Mouse (Mus musculus) adipocyte (in vitro differentiated cells): ENCODE results near the gene Atraid.

Experiments
- DNase-seq: peaks from one replicate; pipeline ENCODE4 v3.0.0-alpha.2; 2016; ENCODE audit warnings: low spot score

Atraid gene

GRCm38 (mm10) chr5:31054261-31055215 lies 6.4 kb downstream of the Atraid start, which contains the start of gene Cad:
Gene Cad (plus strand): TSS chr5:31054780.
- peak; percentile 89 for DNase-seq

GRCm38 (mm10) chr5:31055216-31056140 lies 7.4 kb downstream of the Atraid start:
- no peak for DNase-seq

- DNase-seq: no peak
Measured at GRCm38 (mm10) chr5:31069810-31070209, 21.7 kb downstream of the Atraid start.

GRCm38 (mm10) chr5:31071059-31071458 lies 22.9 kb downstream of the Atraid start:
- peak; percentile 53 for DNase-seq

- no peak for DNase-seq
Measured at GRCm38 (mm10) chr5:31071821-31072220, 23.7 kb downstream of the Atraid start.

GRCm38 (mm10) chr5:31073176-31073575 lies 25.1 kb downstream of the Atraid start:
- DNase-seq: no peak

- no peak for DNase-seq
Measured at GRCm38 (mm10) chr5:31076346-31076745, 28.2 kb downstream of the Atraid start.

- DNase-seq: no peak
Measured at GRCm38 (mm10) chr5:31080059-31080794, 32.1 kb downstream of the Atraid start.

- no peak for DNase-seq
Measured at GRCm38 (mm10) chr5:31080795-31081164, 32.7 kb downstream of the Atraid start.

- DNase-seq: peak; percentile 51
Measured at GRCm38 (mm10) chr5:31081386-31081785, 33.3 kb downstream of the Atraid start.

GRCm38 (mm10) chr5:31082355-31082754 lies 34.2 kb downstream of the Atraid start:
- peak; percentile 47 for DNase-seq

GRCm38 (mm10) chr5:31082935-31083625 lies 35.0 kb downstream of the Atraid start:
- no peak for DNase-seq

GRCm38 (mm10) chr5:31083949-31084348 lies 35.8 kb downstream of the Atraid start:
- no peak for DNase-seq

- DNase-seq: no peak
Measured at GRCm38 (mm10) chr5:31086606-31087005, 38.5 kb downstream of the Atraid start.

GRCm38 (mm10) chr5:31087131-31087530 lies 39.0 kb downstream of the Atraid start:
- no peak for DNase-seq

- DNase-seq: no peak
Measured at GRCm38 (mm10) chr5:31092231-31092975, 44.3 kb downstream of the Atraid start.

- no peak for DNase-seq
Measured at GRCm38 (mm10) chr5:31093151-31094041, 45.3 kb downstream of the Atraid start.

- DNase-seq: no peak
Measured at GRCm38 (mm10) chr5:31094100-31094798, 46.1 kb downstream of the Atraid start.
